Mouse (Mus musculus) splenic B cell, adult 2 months (primary cell): ENCODE measurements around the gene Gm5890.
"Not testable (repeated sequence)": the region's sequence is repeated elsewhere in the genome, so short reads cannot be mapped to it uniquely, and the experiment has no call there.

ENCODE experiments used
- DNase-seq: peaks from one replicate; pipeline ENCODE4 v3.0.0-alpha.2; 2011; ENCODE audit warnings: low read depth, low spot score
- H3K27me3 ChIP-seq: 2 replicates; pipeline ENCODE4 v1.6.1; 2012; ENCODE audit warnings: mild to moderate bottlenecking, low read length, moderate library complexity, mixed read lengths; ENCODE audit not compliant: control insufficient read depth, poor library complexity, insufficient read depth, severe bottlenecking
- H3K36me3 ChIP-seq: 2 replicates; pipeline ENCODE4 v1.6.1; 2012; ENCODE audit warnings: mild to moderate bottlenecking, low read length, moderate library complexity, mixed read lengths; ENCODE audit not compliant: control insufficient read depth, poor library complexity, insufficient read depth, severe bottlenecking

The Gm5890 gene

GRCm38 (mm10) chr7:20262734-20263133 is at the start of gene Gm5890:
TSS of gene Gm5890 (minus strand) at chr7:20262834.
- DNase-seq, H3K36me3 ChIP-seq, H3K27me3 ChIP-seq: not testable (repeated sequence)

GRCm38 (mm10) chr7:20233728-20234127 is 28.9 kb downstream of the Gm5890 start, which contains the start of gene Gm4498:
TSS of gene Gm4498 (minus strand) at chr7:20233828.
- not testable (repeated sequence) for H3K36me3 ChIP-seq, H3K27me3 ChIP-seq, DNase-seq
